Mouse (Mus musculus): ENCODE measurements around the gene Tex261.

- TF ChIP-seq CTCF (IDR thresholded peaks at IDR 0.05; ENCODE audit: insufficient read depth, low read depth, low read length) (no peak), POLR2A (IDR thresholded peaks at IDR 0.05; ENCODE audit: insufficient read depth, low read depth, low read length) (no peak)
These were observed 8.6 kb downstream of the Tex261 start for GRCm38 (mm10) chr6:83766982-83767381.
